Mouse (Mus musculus) heart, adult 8-10 months (tissue): ENCODE data around the gene Olfr1459. TPM values are rescaled to one million over a fixed set of nuclear protein-coding genes. Genes with fewer than 3 reads are reported as not detected.

Experiments
- DNase-seq: peaks from one replicate; pipeline ENCODE4 v3.0.0; 2022; ENCODE audit warnings: low spot score
- total RNA-seq, 4 experiments: library from RNA; stranded (reverse); gene quantifications; 2 replicates each; pipeline ENCODE4 v1.2.4; 2022

The Olfr1459 gene
- total RNA-seq = under 1 TPM in 2 of 4 experiments, not detected in 2; 0.05 to 0.09 TPM

- no peak for DNase-seq
Measured at GRCm38 (mm10) chr19:13149449-13149848, at the start of gene Olfr1459. Gene Olfr1459 (minus strand): TSS chr19:13149549.

DNA sequence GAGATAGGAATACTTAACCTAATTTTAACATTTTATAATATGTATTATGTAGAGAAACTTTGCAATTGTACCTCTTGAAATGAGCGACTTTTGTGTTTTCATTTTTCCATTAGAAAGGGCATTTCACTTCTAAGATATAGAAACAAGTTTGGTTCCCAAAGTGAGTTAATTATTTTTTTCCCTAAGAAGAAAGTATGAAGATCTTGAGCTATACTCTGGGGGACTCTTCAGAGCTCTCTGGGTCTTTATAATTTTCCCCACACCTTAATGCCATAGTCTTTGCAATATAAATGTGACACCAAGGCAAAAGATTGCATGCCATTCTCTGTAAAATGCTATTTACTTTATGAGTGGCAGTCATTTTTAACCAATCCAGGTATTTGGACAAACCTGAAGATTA is 36.1 kb upstream of the Olfr1459 start, which contains the start of gene Olfr1462:
Gene Olfr1462, plus strand, starts transcription at position 301 of the 400 bp plus-strand sequence.
- DNase-seq = no peak

DNA sequence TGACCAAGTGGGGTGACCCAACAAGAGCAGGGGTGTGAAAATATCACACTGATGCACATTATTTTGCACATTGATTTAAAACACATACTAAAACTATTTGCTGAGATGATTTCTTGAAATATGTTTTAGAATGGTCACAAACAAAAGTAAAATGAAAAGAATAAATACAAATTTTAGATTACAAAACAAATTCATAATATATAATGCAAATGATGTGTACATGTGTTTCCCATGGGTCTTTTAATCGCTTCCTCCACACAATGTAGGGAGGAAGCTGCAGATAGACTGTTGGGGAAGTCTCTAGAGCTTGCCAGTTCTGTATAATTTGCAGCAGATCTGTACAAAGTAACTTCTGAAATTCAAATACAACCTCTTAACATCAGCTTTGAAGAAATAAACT is 13.4 kb upstream of the Olfr1459 start, which contains the start of gene Olfr1461:
Gene Olfr1461, plus strand, starts transcription at position 301 of the 400 bp plus-strand sequence.
- DNase-seq = no peak

DNA sequence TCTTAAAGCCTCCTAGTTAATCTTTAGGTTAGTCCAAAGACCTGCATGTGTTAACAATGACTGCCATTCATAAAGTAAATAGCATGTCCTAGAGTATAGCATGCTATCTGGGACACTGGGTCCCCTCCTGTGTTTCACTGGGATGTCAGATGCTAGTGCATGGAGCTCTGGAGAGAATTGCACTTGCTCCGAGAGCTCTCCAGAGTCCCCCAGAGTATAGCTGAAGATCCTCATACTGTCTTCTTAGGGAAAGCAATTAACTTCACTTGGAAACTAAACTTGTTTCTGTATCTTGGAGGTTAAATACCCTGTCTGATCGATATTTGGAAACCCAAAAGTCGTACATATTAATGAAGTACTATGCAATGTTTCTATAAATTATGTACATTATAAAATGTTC is 42.7 kb downstream of the Olfr1459 start, which contains the start of gene Olfr1458:
Gene Olfr1458, minus strand, starts transcription at position 101 of the 400 bp plus-strand sequence.
- no peak for DNase-seq

- no peak for DNase-seq
Measured at GRCm38 (mm10) chr19:13097791-13098190, 51.6 kb downstream of the Olfr1459 start, which contains the start of gene Olfr1457. Gene Olfr1457 (minus strand): TSS chr19:13097891.

DNA sequence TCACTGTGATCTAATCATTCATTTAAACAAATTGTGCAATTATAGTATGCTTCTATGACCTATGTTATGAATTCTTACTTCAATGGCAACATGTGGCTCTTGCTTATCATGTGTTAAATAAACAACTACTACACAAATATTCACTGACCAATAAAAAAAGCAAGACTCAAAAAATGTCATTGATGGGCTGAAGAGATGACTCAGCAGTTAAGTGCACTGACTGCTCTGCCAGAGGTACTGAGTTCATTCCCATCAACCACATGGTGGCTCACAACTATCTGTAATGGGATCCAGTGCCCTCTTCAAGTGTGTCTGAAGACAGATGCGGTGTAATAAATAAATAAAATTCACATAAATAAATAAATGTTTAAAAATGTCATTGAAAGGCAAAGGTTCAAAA is 55.4 kb downstream of the Olfr1459 start:
- no peak for DNase-seq

Other genes starting within 250 kb of the Olfr1459 start
- not detected for gene Olfr1447, start 245.8 kb downstream of the Olfr1459 start, total RNA-seq
- not detected for gene Olfr1448, start 225.1 kb downstream of the Olfr1459 start, total RNA-seq
- not detected for gene Olfr1449, start 218.7 kb downstream of the Olfr1459 start, total RNA-seq
- not detected for gene Olfr1450, start 199.3 kb downstream of the Olfr1459 start, total RNA-seq
- not detected for gene Olfr1451, start 154.5 kb downstream of the Olfr1459 start, total RNA-seq
- not detected for gene Olfr1453, start 121.2 kb downstream of the Olfr1459 start, total RNA-seq
- not detected for gene Olfr1454, start 88.9 kb downstream of the Olfr1459 start, total RNA-seq
- not detected for gene Olfr1457, start 51.7 kb downstream of the Olfr1459 start, total RNA-seq
- gene Olfr1458, start 42.8 kb downstream of the Olfr1459 start, total RNA-seq = not detected
- gene Olfr1461, start 13.5 kb upstream of the Olfr1459 start, total RNA-seq = not detected
- gene Olfr1462, start 36.2 kb upstream of the Olfr1459 start, total RNA-seq = not detected
- not detected for gene Olfr1463, start 81.8 kb upstream of the Olfr1459 start, total RNA-seq
- gene Olfr1465, start 166.0 kb upstream of the Olfr1459 start, total RNA-seq = not detected
- not detected for gene Olfr1466, start 189.3 kb upstream of the Olfr1459 start, total RNA-seq
- gene Olfr1467, start 212.7 kb upstream of the Olfr1459 start, total RNA-seq = not detected